Mouse (Mus musculus) CH12.LX (cell line): Measurements from ENCODE around the gene Gucy2e. TPM values are rescaled to one million over a fixed set of nuclear protein-coding genes. Genes with fewer than 3 reads are reported as not detected.
A peak's percentile ranks its signal among the peaks of the same experiment; 100 is the strongest.

Source experiments
- DNase-seq: peaks from one replicate; pipeline ENCODE4 v3.0.0-alpha.2; 2013; ENCODE audit errors: extremely low read depth
- H3K27ac ChIP-seq: 2 replicates; pipeline ENCODE4 v1.5.1; 2012; ENCODE audit warnings: low read depth, mild to moderate bottlenecking, control low read depth, moderate library complexity; ENCODE audit not compliant: insufficient read depth
- H3K27me3 ChIP-seq: replicated peaks from 2 replicates; pipeline ENCODE3; 2012; ENCODE audit warnings: inconsistent platforms
- H3K36me3 ChIP-seq, 2 experiments: replicated peaks in 1 of 2; 2 replicates each; pipeline versions ENCODE3 to v1.6.1; 2012; ENCODE audit warnings: inconsistent platforms in 1 of 2, low read length in 1 of 2, mild to moderate bottlenecking in 1 of 2, mixed read lengths in 1 of 2, moderate library complexity in 1 of 2; ENCODE audit not compliant: control insufficient read depth in 1 of 2, insufficient read depth in 1 of 2
- H3K4me1 ChIP-seq, 2 experiments: 2 replicates each; pipeline ENCODE4 v1.6.1; 2012; ENCODE audit warnings: inconsistent platforms in 1 of 2, moderate library complexity in 1 of 2; ENCODE audit not compliant: insufficient read depth in 2 of 2, control insufficient read depth in 1 of 2
- H3K4me2 ChIP-seq: 2 replicates; pipeline ENCODE4 v1.6.1; 2012; ENCODE audit warnings: low read depth, mild to moderate bottlenecking, control low read depth; ENCODE audit not compliant: poor library complexity, insufficient read depth, severe bottlenecking
- H3K4me3 ChIP-seq, 3 experiments: fragments of 150-350 bp in 1 of 3; sonication (generic) in 1 of 3; replicated peaks in 1 of 3; 2 replicates each; pipeline versions ENCODE3 to v1.5.1; 2011 to 2012; ENCODE audit warnings: low read depth in 2 of 3, low read length in 2 of 3, mild to moderate bottlenecking in 2 of 3, moderate library complexity in 2 of 3, control low read depth in 1 of 3, improper control_type of control experiment in 1 of 3, inconsistent platforms in 1 of 3, mixed read lengths in 1 of 3; ENCODE audit not compliant: poor library complexity in 1 of 3
- H3K79me2 ChIP-seq: replicated peaks from 2 replicates; pipeline ENCODE4 v1.6.1; 2012; ENCODE audit warnings: mild to moderate bottlenecking, moderate library complexity; ENCODE audit not compliant: control insufficient read depth, poor library complexity, insufficient read depth, severe bottlenecking; ENCODE audit errors: extremely low read depth
- H3K9ac ChIP-seq: 2 replicates; pipeline ENCODE4 v1.6.1; 2012; ENCODE audit warnings: low read depth, mild to moderate bottlenecking, control low read depth, moderate library complexity; ENCODE audit not compliant: insufficient read depth
- H3K9me3 ChIP-seq: replicated peaks from 2 replicates; pipeline ENCODE3; 2012; ENCODE audit warnings: low read length, inconsistent platforms, mixed read lengths
- CHD1 ChIP-seq: IDR thresholded peaks from 2 replicates; pipeline ENCODE4 v1.6.1; 2012; ENCODE audit warnings: low read depth, low read length, improper control_type of control experiment, inconsistent platforms
- CHD2 ChIP-seq: IDR thresholded peaks from 2 replicates; pipeline ENCODE4 v1.6.1; 2011; ENCODE audit warnings: low read length, improper control_type of control experiment
- CTCF ChIP-seq, 2 experiments: IDR thresholded peaks in 1 of 2; conservative IDR thresholded peaks in 1 of 2; 2 replicates each; pipeline ENCODE4 v1.5.1; 2011 to 2012; ENCODE audit warnings: low read depth in 2 of 2, low read length in 2 of 2, improper control_type of control experiment in 1 of 2, inconsistent platforms in 1 of 2, mild to moderate bottlenecking in 1 of 2, moderate library complexity in 1 of 2
- E2F4 ChIP-seq: IDR thresholded peaks from 2 replicates; pipeline ENCODE4 v1.6.1; 2011; ENCODE audit warnings: low read depth, low read length, improper control_type of control experiment; ENCODE audit not compliant: insufficient replicate concordance
- ELF1 ChIP-seq: IDR thresholded peaks from 2 replicates; pipeline ENCODE4 v1.6.1; 2014; ENCODE audit warnings: low read depth, mild to moderate bottlenecking, inconsistent platforms, low read length, improper control_type of control experiment
- EP300 ChIP-seq: IDR thresholded peaks from 2 replicates; pipeline ENCODE4 v1.6.1; 2011; ENCODE audit warnings: low read length, improper control_type of control experiment
- ETS1 ChIP-seq: conservative IDR thresholded peaks from 2 replicates; pipeline ENCODE4 v1.6.1; 2012; ENCODE audit warnings: low read depth, mild to moderate bottlenecking, inconsistent platforms, low read length, improper control_type of control experiment, moderate library complexity
- GABPA ChIP-seq: IDR thresholded peaks from 2 replicates; pipeline ENCODE4 v1.6.1; 2012; ENCODE audit warnings: low read depth, low read length, improper control_type of control experiment, inconsistent platforms; ENCODE audit not compliant: insufficient replicate concordance
- IRF4 ChIP-seq: IDR thresholded peaks from 2 replicates; pipeline ENCODE4 v1.6.1; 2014; ENCODE audit warnings: low read depth, mild to moderate bottlenecking, inconsistent platforms, low read length, improper control_type of control experiment
- JUND ChIP-seq: conservative IDR thresholded peaks from 2 replicates; pipeline ENCODE4 v1.6.1; 2011; ENCODE audit warnings: low read depth, low read length, improper control_type of control experiment
- MAFK ChIP-seq: IDR thresholded peaks from 2 replicates; pipeline ENCODE4 v1.6.1; 2011; ENCODE audit warnings: low read length, improper control_type of control experiment; ENCODE audit not compliant: insufficient replicate concordance
- MAX ChIP-seq: IDR thresholded peaks from 2 replicates; pipeline ENCODE4 v1.6.1; 2011; ENCODE audit warnings: low read length, improper control_type of control experiment
- MAZ ChIP-seq: IDR thresholded peaks from 2 replicates; pipeline ENCODE4 v1.6.1; 2012; ENCODE audit warnings: low read depth, mild to moderate bottlenecking, inconsistent platforms, low read length, improper control_type of control experiment, moderate library complexity
- MXI1 ChIP-seq: IDR thresholded peaks from 2 replicates; pipeline ENCODE4 v1.6.1; 2011; ENCODE audit warnings: mild to moderate bottlenecking, low read depth, low read length, improper control_type of control experiment
- MYC ChIP-seq: IDR thresholded peaks from 2 replicates; pipeline ENCODE4 v1.6.1; 2011; ENCODE audit warnings: low read depth, mild to moderate bottlenecking, improper control_type of control experiment, low read length
- NELFE ChIP-seq: IDR thresholded peaks from 2 replicates; pipeline ENCODE4 v1.6.1; 2011; ENCODE audit warnings: low read depth, low read length, improper control_type of control experiment
- NRF1 ChIP-seq: IDR thresholded peaks from 2 replicates; pipeline ENCODE4 v1.6.1; 2014; ENCODE audit warnings: low read depth, mild to moderate bottlenecking, inconsistent platforms, low read length, improper control_type of control experiment, moderate library complexity
- PAX5 ChIP-seq: IDR thresholded peaks from 2 replicates; pipeline ENCODE4 v1.6.1; 2012; ENCODE audit warnings: low read length, inconsistent platforms, mixed read lengths
- POLR2A ChIP-seq: IDR thresholded peaks from 2 replicates; pipeline ENCODE4 v1.6.1; 2011; ENCODE audit warnings: low read depth, mild to moderate bottlenecking, improper control_type of control experiment, low read length
- POLR2AphosphoS2 ChIP-seq: IDR thresholded peaks from 2 replicates; pipeline ENCODE4 v1.6.1; 2011; ENCODE audit warnings: low read depth, low read length, improper control_type of control experiment
- RAD21 ChIP-seq: IDR thresholded peaks from 2 replicates; pipeline ENCODE4 v1.6.1; 2011; ENCODE audit warnings: low read depth, mild to moderate bottlenecking, low read length, improper control_type of control experiment, moderate library complexity
- RCOR1 ChIP-seq: conservative IDR thresholded peaks from 2 replicates; pipeline ENCODE4 v1.6.1; 2012; ENCODE audit warnings: low read depth, mild to moderate bottlenecking, inconsistent platforms, low read length, improper control_type of control experiment
- SIN3A ChIP-seq: IDR thresholded peaks from 2 replicates; pipeline ENCODE4 v1.6.1; 2012; ENCODE audit warnings: low read length, improper control_type of control experiment, inconsistent platforms
- SMC3 ChIP-seq: IDR thresholded peaks from 2 replicates; pipeline ENCODE4 v1.6.1; 2011; ENCODE audit warnings: low read depth, low read length, improper control_type of control experiment
- TBP ChIP-seq: conservative IDR thresholded peaks from 2 replicates; pipeline ENCODE4 v1.6.1; 2011; ENCODE audit warnings: low read depth, low read length, improper control_type of control experiment
- UBTF ChIP-seq: IDR thresholded peaks from 2 replicates; pipeline ENCODE4 v1.6.1; 2012; ENCODE audit warnings: low read depth, mild to moderate bottlenecking, inconsistent platforms, low read length, improper control_type of control experiment, moderate library complexity
- USF1 ChIP-seq: IDR thresholded peaks from 2 replicates; pipeline ENCODE4 v1.6.1; 2014; ENCODE audit warnings: low read depth, mild to moderate bottlenecking, inconsistent platforms, low read length, improper control_type of control experiment
- USF2 ChIP-seq: conservative IDR thresholded peaks from 2 replicates; pipeline ENCODE4 v1.6.1; 2011; ENCODE audit warnings: low read depth, low read length, improper control_type of control experiment
- ZC3H11A ChIP-seq: IDR thresholded peaks from 2 replicates; pipeline ENCODE4 v1.6.1; 2012; ENCODE audit warnings: low read depth, mild to moderate bottlenecking, inconsistent platforms, low read length, improper control_type of control experiment
- ZKSCAN1 ChIP-seq: IDR thresholded peaks from 2 replicates; pipeline ENCODE4 v1.6.1; 2012; ENCODE audit warnings: low read depth, inconsistent platforms, low read length, improper control_type of control experiment, borderline replicate concordance
- ZMIZ1 ChIP-seq: IDR thresholded peaks from 2 replicates; pipeline ENCODE4 v1.6.1; 2012; ENCODE audit warnings: low read depth, mild to moderate bottlenecking, inconsistent platforms, low read length, improper control_type of control experiment
- dilution Hi-C: fragments of 300-500 bp; cut with MboI; formaldehyde crosslinking; loops from 2 replicates; pipeline ENCODE4 v1.14.3; 2020; ENCODE audit warnings: low sequenced_read_pairs; ENCODE audit not compliant: extremely low pct_unique_long_range_greater_than_20kb, extremely low pct_ligation_motif_present
- in situ Hi-C: fragments of 300-500 bp; cut with MboI; formaldehyde crosslinking; loops from 3 replicates; pipeline ENCODE4 v1.14.3; 2019; ENCODE audit warnings: low sequenced_read_pairs, low pct_ligation_motif_present, low pct_unique_long_range_greater_than_20kb, mixed read lengths
- polyA plus RNA-seq: library from polyadenylated mRNA; unstranded; fragments of >175 nt; gene quantifications from 2 replicates; pipeline ENCODE4 v1.2.1, GENCODE M21; 2012; ENCODE audit warnings: low read depth; ENCODE audit not compliant: insufficient read length
- total RNA-seq, 2 experiments: library from RNA; depleted of rRNA; stranded (reverse); fragments of 300-350 nt in 1 of 2; fragments of >200 nt in 1 of 2; gene quantifications; 2 replicates each; pipeline ENCODE4 v1.2.3; 2012 to 2014

Gucy2e gene
- total and polyA plus RNA-seq, 3 experiments, result 0.03 TPM; not detected in 2

DNA sequence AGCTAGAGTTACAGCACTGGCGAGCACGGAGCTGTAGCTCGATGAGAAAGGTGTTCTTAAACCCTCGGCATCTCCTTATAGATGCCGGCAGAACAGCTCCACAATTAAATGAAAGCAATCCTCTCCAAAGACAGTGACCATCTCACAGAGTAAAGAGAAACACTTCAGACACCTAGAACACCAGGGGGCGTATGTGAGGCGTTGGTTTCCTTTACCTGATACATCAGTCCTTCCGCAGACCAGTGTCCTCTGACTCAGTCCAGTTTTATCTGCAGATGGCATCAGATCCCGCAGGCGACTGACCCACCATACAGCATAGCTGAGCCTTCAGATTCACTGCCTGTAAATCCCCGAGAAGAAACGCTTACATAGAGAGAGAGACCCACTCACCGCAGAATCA lies 32.7 kb upstream of the Gucy2e start:
- peaks cover 2% of the 10 kb centered on the region for H3K27me3 ChIP-seq
- in situ Hi-C loops, result loop anchor here (5.0 kb wide), 2 partner anchors 98 to 128 kb away; partner anchors contain the start of genes Chd3, Cyb5d1, Naa38 and Tmem88
- H3K79me2 ChIP-seq, result no peaks in the 10 kb centered on the region
- no peak overlapping the region for H3K9ac ChIP-seq
- no peak overlapping the region for H3K4me3 ChIP-seq
- dilution Hi-C loops, result no loop called here
- peak; percentile 88 for DNase-seq
- peak; percentile 53 for TF ChIP-seq ELF1
- TF ChIP-seq IRF4, result peak; percentile 24; the same call in 1 of the 2 replicates
- TF ChIP-seq CTCF (conservative IDR thresholded peaks at IDR 0.05 in 1 of 2, IDR thresholded peaks at IDR 0.05 in 1 of 2; ENCODE audit: low read depth in 2 of 2, low read length in 2 of 2), result peak; percentile 87 to 95
- TF ChIP-seq USF2, result no peak
- TF ChIP-seq SMC3, result peak; percentile 92
- peak; percentile 70 for TF ChIP-seq RAD21
- no peak for TF ChIP-seq MXI1
- no peaks in the 10 kb centered on the region for H3K9me3 ChIP-seq
- H3K4me1 ChIP-seq, result peaks cover 11 to 59% of the 10 kb centered on the region in 2 experiments; a peak in 3 of 4 replicates
- H3K27ac ChIP-seq, result no peak overlapping the region
- H3K36me3 ChIP-seq, result no peaks in the 10 kb centered on the region
- peak overlapping the region; percentile 23 for H3K4me2 ChIP-seq

DNA sequence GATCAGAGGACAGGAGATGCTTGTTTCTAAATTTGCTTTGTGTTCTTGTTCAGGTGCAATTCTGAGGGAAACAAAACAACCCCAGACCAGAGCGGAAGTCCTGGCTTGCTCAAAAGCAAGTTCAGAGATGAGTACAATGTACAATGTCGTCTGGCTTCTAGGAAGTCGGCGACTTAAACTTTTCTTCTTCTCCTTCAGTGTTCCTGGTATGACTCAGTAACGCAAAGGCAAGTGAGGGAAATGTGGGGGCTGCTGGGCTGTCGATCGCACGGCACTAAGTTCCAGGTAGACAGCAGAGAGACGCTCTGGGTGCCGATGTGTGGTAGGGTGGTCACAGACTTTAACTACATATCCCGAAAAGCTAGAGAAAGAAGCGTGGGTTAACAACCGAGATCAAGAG lies 31.3 kb upstream of the Gucy2e start:
- H3K4me1 ChIP-seq, result peaks cover 11 to 65% of the 10 kb centered on the region in 2 experiments; a peak in 3 of 4 replicates
- peak overlapping the region; percentile 35 for H3K4me2 ChIP-seq
- no peaks in the 10 kb centered on the region for H3K9me3 ChIP-seq
- in situ Hi-C loops, result loop anchor here (5.0 kb wide), 2 partner anchors 99 to 129 kb away; partner anchors contain the start of genes Chd3, Cyb5d1, Naa38 and Tmem88
- peak; percentile 82 for DNase-seq
- no peaks in the 10 kb centered on the region for H3K36me3 ChIP-seq
- peaks cover 2% of the 10 kb centered on the region for H3K27me3 ChIP-seq
- peak overlapping the region; percentile 69 for H3K27ac ChIP-seq
- no peak overlapping the region for H3K4me3 ChIP-seq
- dilution Hi-C loops, result no loop called here
- no peak overlapping the region for H3K9ac ChIP-seq
- H3K79me2 ChIP-seq, result no peaks in the 10 kb centered on the region
- TF ChIP-seq POLR2A, result peak; percentile 61
- TF ChIP-seq ZMIZ1, result peak; percentile 48; the same call in 1 of the 2 replicates
- TF ChIP-seq MYC, result 0 out of 2 replicates have a peak, but pooled peaks have one; percentile 66
- TF ChIP-seq NELFE, result peak; percentile 64; the same call in 1 of the 2 replicates
- TF ChIP-seq ZKSCAN1, result no peak
- peak; percentile 53; the same call in 1 of the 2 replicates for TF ChIP-seq MXI1
- no peak for TF ChIP-seq GABPA
- no peak; the same call in 1 of the 2 replicates for TF ChIP-seq SMC3
- TF ChIP-seq E2F4, result no peak
- TF ChIP-seq RCOR1, result peak; percentile 78
- TF ChIP-seq CTCF (conservative IDR thresholded peaks at IDR 0.05 in 1 of 2, IDR thresholded peaks at IDR 0.05 in 1 of 2; ENCODE audit: low read depth in 2 of 2, low read length in 2 of 2), result no peak
- no peak for TF ChIP-seq USF2
- peak; percentile 99 for TF ChIP-seq JUND
- TF ChIP-seq NRF1, result no peak
- no peak for TF ChIP-seq SIN3A
- TF ChIP-seq MAZ, result peak; percentile 68; the same call in 1 of the 2 replicates
- no peak for TF ChIP-seq CHD1
- no peak for TF ChIP-seq USF1
- peak; percentile 89 for TF ChIP-seq CHD2
- peak; percentile 51; the same call in 1 of the 2 replicates for TF ChIP-seq MAX
- peak; percentile 64; the same call in 1 of the 2 replicates for TF ChIP-seq MAFK
- TF ChIP-seq POLR2AphosphoS2, result no peak
- peak; percentile 97 for TF ChIP-seq EP300
- no peak for TF ChIP-seq ZC3H11A
- peak; percentile 74; the same call in 1 of the 2 replicates for TF ChIP-seq TBP
- TF ChIP-seq UBTF, result no peak
- TF ChIP-seq RAD21, result no peak
- TF ChIP-seq IRF4, result peak; percentile 98
- TF ChIP-seq PAX5, result no peak
- TF ChIP-seq ETS1, result peak; percentile 86
